Mouse (Mus musculus) forebrain, postnatal 0 days (tissue): ENCODE results near the gene Gm28308. TPM values are rescaled to one million over a fixed set of nuclear protein-coding genes. Genes with fewer than 3 reads are reported as not detected.

Source experiments
- ATAC-seq: fragments of 200-750 bp; cut with Nextera tagmentation; 2 replicates; pipeline ENCODE4 v1.8.0; 2017; ENCODE audit warnings: mild to moderate bottlenecking, moderate library complexity
- DNase-seq: peaks from one replicate; pipeline ENCODE4 v3.0.0-alpha.2; 2015
- H3K27ac ChIP-seq: fragments of 300-500 bp; sonication (generic); 2 replicates; pipeline ENCODE4 v1.5.1; 2014; ENCODE audit warnings: low read depth, mild to moderate bottlenecking, antibody characterized with exemption, low read length, moderate library complexity, mixed read lengths
- H3K27me3 ChIP-seq: fragments of 300-500 bp; sonication (generic); 2 replicates; pipeline ENCODE4 v1.6.1; 2014; ENCODE audit warnings: mild to moderate bottlenecking, low read length, mixed read lengths; ENCODE audit not compliant: insufficient read depth
- H3K36me3 ChIP-seq: fragments of 300-500 bp; sonication (generic); 2 replicates; pipeline ENCODE4 v1.6.1; 2014; ENCODE audit warnings: mild to moderate bottlenecking, moderate library complexity; ENCODE audit not compliant: insufficient read depth
- H3K4me1 ChIP-seq: fragments of 300-500 bp; sonication (generic); 2 replicates; pipeline ENCODE4 v1.6.1; 2014; ENCODE audit warnings: antibody characterized with exemption; ENCODE audit not compliant: insufficient read depth
- H3K4me2 ChIP-seq: fragments of 300-500 bp; sonication (generic); 2 replicates; pipeline ENCODE4 v1.6.1; 2014; ENCODE audit warnings: low read depth, mild to moderate bottlenecking, moderate library complexity
- H3K4me3 ChIP-seq: fragments of 300-500 bp; sonication (generic); 2 replicates; pipeline ENCODE4 v1.5.1; 2014; ENCODE audit warnings: low read depth, low read length, mixed read lengths
- H3K9ac ChIP-seq: fragments of 300-500 bp; sonication (generic); 2 replicates; pipeline ENCODE4 v1.6.1; 2014; ENCODE audit warnings: mild to moderate bottlenecking
- H3K9me3 ChIP-seq: fragments of 300-500 bp; sonication (generic); 2 replicates; pipeline ENCODE4 v1.6.1; 2016; ENCODE audit warnings: low read length
- CTCF ChIP-seq: sonication (generic); IDR thresholded peaks from 2 replicates; pipeline ENCODE4 v1.5.1; 2016; ENCODE audit warnings: antibody characterized with exemption, control low read depth, low read depth
- WGBS: fragments of 180-500 bp; shearing (Covaris S2); extraction: QIAGEN DNeasy Blood & Tissue Kit; methylation state at CpG from one replicate; pipeline ENCODE4 v1.1.7; 2014; 5-methylcytosine and 5-hydroxymethylcytosine counted together
- polyA plus RNA-seq: library from polyadenylated mRNA; unstranded; fragments of >200 nt; fragmentation: Nextera tagmentation; extraction: Ambion mirVana; gene quantifications from 2 replicates; pipeline ENCODE4 v1.2.1, GENCODE M21; 2015
- total RNA-seq: library from RNA; depleted of rRNA; stranded (reverse); fragments of >200 nt; gene quantifications from 2 replicates; pipeline ENCODE4 v1.2.3, GENCODE M21; 2014

The Gm28308 gene
- total and polyA plus RNA-seq, 2 experiments from 2014 or later = not detected

DNA sequence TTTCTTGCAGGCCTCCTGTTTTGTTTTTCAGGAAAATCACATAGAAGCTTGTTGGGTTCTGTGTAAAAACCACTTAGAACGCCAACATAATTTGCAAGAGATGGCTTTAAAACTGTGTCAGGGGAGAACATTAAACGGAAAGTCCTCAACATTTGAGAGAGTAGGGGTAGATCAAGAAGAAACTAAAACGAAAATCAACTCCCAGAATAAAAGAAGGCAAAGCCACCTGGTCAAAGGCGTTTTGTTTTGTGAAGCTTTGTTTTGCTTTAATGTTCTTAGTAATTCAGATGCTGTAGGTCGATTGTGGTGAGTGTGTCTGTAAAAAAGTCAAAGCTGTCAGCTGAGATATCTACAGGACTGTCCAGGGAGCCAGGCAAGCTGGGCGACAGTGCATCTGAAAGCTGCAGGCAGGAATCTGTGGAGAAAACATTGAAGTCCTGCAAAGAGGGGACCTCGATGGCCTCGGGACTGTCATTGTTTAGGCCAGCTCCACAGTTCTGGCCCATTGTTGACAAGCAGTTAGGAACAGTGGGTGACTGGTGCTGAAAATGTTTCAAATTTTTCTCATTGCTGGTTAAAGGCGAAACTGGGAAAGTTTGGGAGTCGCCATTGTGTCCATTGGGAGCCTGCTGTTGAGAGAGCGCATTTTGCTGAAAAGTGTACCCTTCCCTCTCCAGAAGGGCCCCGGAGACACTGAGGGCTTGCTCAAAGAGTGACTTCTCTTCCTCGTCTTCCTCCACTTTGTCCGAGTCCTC, 50.4 kb downstream of the Gm28308 start:
- Histone ChIP-seq H3K4me2 (no peak overlapping the region), H3K27ac (no peak overlapping the region), H3K9ac (no peak overlapping the region), H3K36me3 (no peaks in the 10 kb centered on the region), H3K4me3 (no peak overlapping the region), H3K9me3 (no peaks in the 10 kb centered on the region), H3K27me3 (peaks cover 91% of the 10 kb centered on the region), H3K4me1 (no peaks in the 10 kb centered on the region; the same call in 1 of the 2 replicates)
- ATAC-seq (no peak), DNase-seq (no peak)
- no peak for TF ChIP-seq CTCF
- WGBS = 2% methylated on average over 14 of the region's 14 CpGs

DNA sequence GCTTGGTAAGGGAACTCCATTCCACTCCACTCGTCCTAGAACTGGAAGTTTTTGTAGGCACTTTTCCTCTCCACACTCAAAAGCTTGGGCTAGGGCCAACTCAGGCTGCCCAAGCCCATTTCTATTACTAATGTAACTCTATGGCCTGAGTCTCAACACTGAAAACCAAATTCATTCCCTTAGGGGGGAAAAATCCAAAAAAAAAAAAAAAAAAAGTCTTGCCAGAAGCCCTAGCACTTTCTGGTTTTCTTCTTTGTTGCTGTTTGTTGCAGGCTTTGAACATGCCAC, 51.1 kb downstream of the Gm28308 start:
- ATAC-seq (no peak), DNase-seq (no peak)
- no peaks in the 10 kb centered on the region for H3K36me3 ChIP-seq
- no peak overlapping the region for H3K4me3 ChIP-seq
- no peak for TF ChIP-seq CTCF
- WGBS = 5% methylated on average over 1 of the region's 1 CpGs
- H3K4me2 ChIP-seq = no peak overlapping the region
- H3K4me1 ChIP-seq = no peaks in the 10 kb centered on the region; the same call in 1 of the 2 replicates
- H3K27me3 ChIP-seq = peaks cover 93% of the 10 kb centered on the region
- no peaks in the 10 kb centered on the region for H3K9me3 ChIP-seq
- no peak overlapping the region for H3K9ac ChIP-seq
- no peak overlapping the region for H3K27ac ChIP-seq

- H3K4me1 ChIP-seq = no peaks in the 10 kb centered on the region; the same call in 1 of the 2 replicates
- 4% methylated on average over 8 of the region's 8 CpGs for WGBS
- no peaks in the 10 kb centered on the region for H3K36me3 ChIP-seq
- H3K9me3 ChIP-seq = no peaks in the 10 kb centered on the region
- H3K4me2 ChIP-seq = no peak overlapping the region
- no peak overlapping the region for H3K27ac ChIP-seq
- H3K4me3 ChIP-seq = no peak overlapping the region
- peaks cover 93% of the 10 kb centered on the region for H3K27me3 ChIP-seq
- ATAC-seq = no peak
- DNase-seq = no peak
- TF ChIP-seq CTCF = no peak
- H3K9ac ChIP-seq = no peak overlapping the region
Observed at GRCm38 (mm10) chr6:52161336-52162092, 51.6 kb downstream of the Gm28308 start.

- no peak overlapping the region for H3K4me2 ChIP-seq
- H3K27me3 ChIP-seq = peaks cover 93% of the 10 kb centered on the region
- no peak overlapping the region for H3K27ac ChIP-seq
- no peak for ATAC-seq
- no peak overlapping the region for H3K4me3 ChIP-seq
- H3K9ac ChIP-seq = no peak overlapping the region
- 2% methylated on average over 30 of the region's 30 CpGs for WGBS
- TF ChIP-seq CTCF = no peak
- no peaks in the 10 kb centered on the region for H3K9me3 ChIP-seq
- H3K4me1 ChIP-seq = no peaks in the 10 kb centered on the region; the same call in 1 of the 2 replicates
- no peaks in the 10 kb centered on the region for H3K36me3 ChIP-seq
- DNase-seq = peak; percentile 53
Observed at GRCm38 (mm10) chr6:52160511-52161335, 52.4 kb downstream of the Gm28308 start.

- 5% methylated on average over 9 of the region's 9 CpGs for WGBS
- H3K27me3 ChIP-seq = peaks cover 92% of the 10 kb centered on the region
- H3K4me2 ChIP-seq = no peak overlapping the region
- no peak overlapping the region for H3K27ac ChIP-seq
- H3K4me1 ChIP-seq = no peaks in the 10 kb centered on the region; the same call in 1 of the 2 replicates
- ATAC-seq (no peak), DNase-seq (no peak)
- no peak overlapping the region for H3K9ac ChIP-seq
- H3K4me3 ChIP-seq = no peak overlapping the region
- no peaks in the 10 kb centered on the region for H3K36me3 ChIP-seq
- no peaks in the 10 kb centered on the region for H3K9me3 ChIP-seq
- TF ChIP-seq CTCF = no peak
Observed at GRCm38 (mm10) chr6:52159979-52160378, 53.2 kb downstream of the Gm28308 start.

DNA sequence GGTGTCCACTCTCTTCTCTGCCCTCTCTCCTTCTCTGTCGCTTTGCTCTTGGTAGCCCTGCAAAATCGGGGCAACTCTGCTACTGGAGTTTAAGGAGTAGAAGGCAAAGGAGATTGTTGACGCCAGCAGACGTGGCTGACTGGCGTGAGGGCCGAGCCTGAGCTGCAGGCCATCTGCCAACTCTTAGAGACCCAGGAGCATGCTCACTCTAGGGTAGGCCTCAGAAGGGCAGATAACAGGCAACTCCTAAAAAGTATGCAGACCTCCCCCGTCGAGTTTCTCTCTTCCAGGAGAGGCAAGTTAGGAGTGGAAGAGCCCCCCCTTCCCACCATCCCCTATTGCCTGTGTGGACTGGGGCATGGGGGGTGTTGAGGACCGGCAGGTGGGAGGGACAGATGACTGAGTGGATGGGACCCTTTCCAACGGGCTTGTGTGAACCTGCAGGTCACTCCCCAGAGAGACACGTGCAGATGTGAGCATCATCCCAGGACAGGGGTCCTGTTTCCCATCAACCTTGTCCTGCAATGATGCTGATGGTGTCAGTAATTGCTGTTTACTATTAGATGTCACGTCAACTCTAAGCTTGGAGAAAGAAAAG, 53.9 kb downstream of the Gm28308 start:
- Histone ChIP-seq H3K27ac (no peak overlapping the region), H3K9ac (no peak overlapping the region), H3K4me1 (no peaks in the 10 kb centered on the region; the same call in 1 of the 2 replicates), H3K4me2 (0 out of 2 replicates have a peak overlapping the region, but pooled peaks have one; percentile 80), H3K9me3 (no peaks in the 10 kb centered on the region), H3K36me3 (no peaks in the 10 kb centered on the region), H3K27me3 (peaks cover 94% of the 10 kb centered on the region), H3K4me3 (0 out of 2 replicates have a peak overlapping the region, but pooled peaks have one; percentile 42)
- WGBS = 2% methylated on average over 12 of the region's 12 CpGs
- no peak for TF ChIP-seq CTCF
- DNase-seq (no peak), ATAC-seq (no peak)
